Mouse (Mus musculus) limb, embryonic 11.5 days (tissue): ENCODE data around the gene Osbpl9. TPM values are rescaled to one million over a fixed set of nuclear protein-coding genes. Genes with fewer than 3 reads are reported as not detected.

Source experiments
- ATAC-seq: fragments of 200-750 bp; cut with Nextera tagmentation; 2 replicates; pipeline ENCODE4 v1.8.0; 2017; ENCODE audit warnings: low read depth; ENCODE audit not compliant: insufficient number of reproducible peaks, low FRiP score, low TSS enrichment
- DNase-seq: peaks from one replicate; pipeline ENCODE4 v3.0.0-alpha.2; 2015; ENCODE audit warnings: low spot score
- H3K27ac ChIP-seq: fragments of 300-500 bp; sonication (generic); replicated peaks from 2 replicates; pipeline ENCODE4 v1.5.1; 2014; ENCODE audit warnings: low read depth, mild to moderate bottlenecking, low read length
- H3K27me3 ChIP-seq: fragments of 300-500 bp; sonication (generic); 2 replicates; pipeline ENCODE4 v1.6.1; 2014; ENCODE audit warnings: mild to moderate bottlenecking, low read length, mixed read lengths; ENCODE audit not compliant: control insufficient read depth, insufficient read depth
- H3K36me3 ChIP-seq: fragments of 300-500 bp; sonication (generic); 2 replicates; pipeline ENCODE4 v1.6.1; 2014; ENCODE audit warnings: mild to moderate bottlenecking, low read length, moderate library complexity, mixed read lengths; ENCODE audit not compliant: control insufficient read depth, insufficient read depth
- H3K4me1 ChIP-seq: fragments of 300-500 bp; sonication (generic); 2 replicates; pipeline ENCODE4 v1.6.1; 2014; ENCODE audit warnings: low read length, mixed read lengths; ENCODE audit not compliant: control insufficient read depth, insufficient read depth
- H3K4me2 ChIP-seq: fragments of 300-500 bp; sonication (generic); 2 replicates; pipeline ENCODE4 v1.6.1; 2014; ENCODE audit warnings: low read depth, mild to moderate bottlenecking, moderate library complexity; ENCODE audit not compliant: severe bottlenecking
- H3K4me3 ChIP-seq: fragments of 300-500 bp; sonication (generic); 2 replicates; pipeline ENCODE4 v1.5.1; 2014; ENCODE audit warnings: low read depth, low read length
- H3K9ac ChIP-seq: fragments of 300-500 bp; sonication (generic); 2 replicates; pipeline ENCODE4 v1.6.1; 2014; ENCODE audit warnings: mild to moderate bottlenecking, low read length
- H3K9me3 ChIP-seq: fragments of 300-500 bp; sonication (generic); 2 replicates; pipeline ENCODE4 v1.6.1; 2016; ENCODE audit warnings: low read length; ENCODE audit not compliant: control insufficient read depth
- WGBS: fragments of 180-500 bp; shearing (Covaris S2); extraction: QIAGEN DNeasy Blood & Tissue Kit; methylation state at CpG from one replicate; pipeline ENCODE4 v1.1.7; 2014; 5-methylcytosine and 5-hydroxymethylcytosine counted together
- polyA plus RNA-seq: library from polyadenylated mRNA; unstranded; fragments of >200 nt; fragmentation: Nextera tagmentation; extraction: Ambion mirVana; gene quantifications from 2 replicates; pipeline ENCODE4 v1.2.1, GENCODE M21; 2014

Gene Osbpl9
- polyA plus RNA-seq, 1 experiment from 2014 or later, result 71.9 TPM

GRCm38 (mm10) chr4:109193886-109194285, 8.2 kb downstream of the Osbpl9 start:
- no peak for DNase-seq
- H3K4me3 ChIP-seq, result no peak overlapping the region
- H3K4me2 ChIP-seq, result no peak overlapping the region
- H3K4me1 ChIP-seq, result no peaks in the 10 kb centered on the region
- no peak overlapping the region for H3K27ac ChIP-seq
- WGBS, result 85% methylated on average over 5 of the region's 5 CpGs
- H3K9ac ChIP-seq, result no peak overlapping the region
- no peaks in the 10 kb centered on the region for H3K27me3 ChIP-seq
- ATAC-seq, result no peak
- no peaks in the 10 kb centered on the region for H3K36me3 ChIP-seq
- no peaks in the 10 kb centered on the region for H3K9me3 ChIP-seq

- WGBS, result 80% methylated on average over 10 of the region's 10 CpGs
- no peak overlapping the region for H3K27ac ChIP-seq
- H3K4me1 ChIP-seq, result no peaks in the 10 kb centered on the region
- no peak for ATAC-seq
- no peaks in the 10 kb centered on the region for H3K36me3 ChIP-seq
- no peak overlapping the region for H3K4me3 ChIP-seq
- no peak for DNase-seq
- no peak overlapping the region for H3K4me2 ChIP-seq
- no peaks in the 10 kb centered on the region for H3K27me3 ChIP-seq
- H3K9ac ChIP-seq, result no peak overlapping the region
- no peaks in the 10 kb centered on the region for H3K9me3 ChIP-seq
Observed at GRCm38 (mm10) chr4:109191598-109191997, 10.5 kb downstream of the Osbpl9 start.

GRCm38 (mm10) chr4:109185616-109186405, 16.3 kb downstream of the Osbpl9 start:
- H3K36me3 ChIP-seq, result no peaks in the 10 kb centered on the region
- no peak overlapping the region for H3K27ac ChIP-seq
- no peaks in the 10 kb centered on the region for H3K27me3 ChIP-seq
- H3K9me3 ChIP-seq, result no peaks in the 10 kb centered on the region
- H3K9ac ChIP-seq, result no peak overlapping the region
- ATAC-seq, result no peak
- DNase-seq, result no peak
- H3K4me1 ChIP-seq, result no peaks in the 10 kb centered on the region
- H3K4me3 ChIP-seq, result no peak overlapping the region
- 91% methylated on average over 8 of the region's 8 CpGs for WGBS
- H3K4me2 ChIP-seq, result no peak overlapping the region

- 0 out of 2 replicates have a peak, but pooled peaks cover 3% of the 10 kb centered on the region for H3K4me1 ChIP-seq
- H3K4me2 ChIP-seq, result no peak overlapping the region
- H3K9me3 ChIP-seq, result no peaks in the 10 kb centered on the region
- H3K4me3 ChIP-seq, result no peak overlapping the region
- H3K27ac ChIP-seq, result no peak overlapping the region
- ATAC-seq, result no peak
- H3K36me3 ChIP-seq, result no peaks in the 10 kb centered on the region
- H3K27me3 ChIP-seq, result no peaks in the 10 kb centered on the region
- H3K9ac ChIP-seq, result no peak overlapping the region
- DNase-seq, result no peak
Observed at GRCm38 (mm10) chr4:109175677-109176076, 26.4 kb downstream of the Osbpl9 start.

GRCm38 (mm10) chr4:109173775-109174440, 28.2 kb downstream of the Osbpl9 start:
- Histone ChIP-seq H3K27ac (no peak overlapping the region), H3K9me3 (no peaks in the 10 kb centered on the region), H3K27me3 (no peaks in the 10 kb centered on the region), H3K4me2 (no peak overlapping the region), H3K4me1 (0 out of 2 replicates have a peak, but pooled peaks cover 3% of the 10 kb centered on the region), H3K9ac (no peak overlapping the region), H3K36me3 (no peaks in the 10 kb centered on the region), H3K4me3 (no peak overlapping the region)
- WGBS, result 54% methylated on average over 7 of the region's 7 CpGs
- no peak for ATAC-seq
- no peak for DNase-seq

GRCm38 (mm10) chr4:109173369-109173768, 28.7 kb downstream of the Osbpl9 start:
- Histone ChIP-seq H3K4me1 (0 out of 2 replicates have a peak, but pooled peaks cover 3% of the 10 kb centered on the region), H3K9me3 (no peaks in the 10 kb centered on the region), H3K9ac (no peak overlapping the region), H3K4me3 (no peak overlapping the region), H3K27me3 (no peaks in the 10 kb centered on the region), H3K27ac (no peak overlapping the region), H3K36me3 (no peaks in the 10 kb centered on the region), H3K4me2 (no peak overlapping the region)
- DNase-seq (no peak), ATAC-seq (no peak)
- 65% methylated on average over 4 of the region's 4 CpGs for WGBS

- no peak overlapping the region for H3K4me3 ChIP-seq
- no peak overlapping the region for H3K4me2 ChIP-seq
- no peaks in the 10 kb centered on the region for H3K27me3 ChIP-seq
- DNase-seq (peak; percentile 85), ATAC-seq (no peak)
- H3K36me3 ChIP-seq, result no peaks in the 10 kb centered on the region
- H3K4me1 ChIP-seq, result no peaks in the 10 kb centered on the region
- H3K9me3 ChIP-seq, result no peaks in the 10 kb centered on the region
- no peak overlapping the region for H3K9ac ChIP-seq
- WGBS, result 37% methylated on average over 12 of the region's 12 CpGs
- H3K27ac ChIP-seq, result no peak overlapping the region
Observed at GRCm38 (mm10) chr4:109165521-109166173, 36.4 kb downstream of the Osbpl9 start.

- 47% methylated on average over 24 of the region's 24 CpGs for WGBS
- H3K4me1 ChIP-seq, result no peaks in the 10 kb centered on the region
- no peak overlapping the region for H3K4me2 ChIP-seq
- no peaks in the 10 kb centered on the region for H3K27me3 ChIP-seq
- no peaks in the 10 kb centered on the region for H3K9me3 ChIP-seq
- no peak for DNase-seq
- no peak for ATAC-seq
- no peak overlapping the region for H3K4me3 ChIP-seq
- H3K27ac ChIP-seq, result no peak overlapping the region
- H3K9ac ChIP-seq, result no peak overlapping the region
- H3K36me3 ChIP-seq, result 0 out of 2 replicates have a peak, but pooled peaks cover 2% of the 10 kb centered on the region
Observed at GRCm38 (mm10) chr4:109156481-109157261, 45.4 kb downstream of the Osbpl9 start.
